Mouse (Mus musculus) midbrain, embryonic 11.5 days (tissue): ENCODE measurements at regions not wholly inside any gene's neighbourhood (a gene's known extent, or its start where the extent isn't known, plus 50 kb on each side); places are given as distances from the start of the nearest gene placed in this dataset.

Experiments
- ATAC-seq: fragments of 200-750 bp; cut with Nextera tagmentation; 2 replicates; pipeline ENCODE4 v1.8.0; 2017; ENCODE audit warnings: moderate TSS enrichment, moderate library complexity; ENCODE audit not compliant: low FRiP score
- DNase-seq: peaks from one replicate; pipeline ENCODE4 v3.0.0; 2015; ENCODE audit warnings: low spot score; ENCODE audit errors: missing footprints
- H3K27ac ChIP-seq: fragments of 300-500 bp; sonication (generic); 2 replicates; pipeline ENCODE4 v1.5.1; 2014; ENCODE audit warnings: low read depth, low read length
- H3K27me3 ChIP-seq: fragments of 300-500 bp; sonication (generic); 2 replicates; pipeline ENCODE4 v1.6.1; 2014; ENCODE audit warnings: mild to moderate bottlenecking, low read length, moderate library complexity, mixed read lengths; ENCODE audit not compliant: control insufficient read depth, insufficient read depth
- H3K36me3 ChIP-seq: fragments of 300-500 bp; sonication (generic); 2 replicates; pipeline ENCODE4 v1.6.1; 2014; ENCODE audit warnings: mild to moderate bottlenecking, low read length, moderate library complexity, mixed read lengths; ENCODE audit not compliant: control insufficient read depth, insufficient read depth
- H3K4me1 ChIP-seq: fragments of 300-500 bp; sonication (generic); 2 replicates; pipeline ENCODE4 v1.6.1; 2014; ENCODE audit warnings: low read length; ENCODE audit not compliant: control insufficient read depth, insufficient read depth
- H3K4me2 ChIP-seq: fragments of 300-500 bp; sonication (generic); 2 replicates; pipeline ENCODE4 v1.6.1; 2014; ENCODE audit warnings: mild to moderate bottlenecking, moderate library complexity
- H3K4me3 ChIP-seq: fragments of 300-500 bp; sonication (generic); 2 replicates; pipeline ENCODE4 v1.5.1; 2014; ENCODE audit warnings: low read depth, low read length
- H3K9ac ChIP-seq: fragments of 300-500 bp; sonication (generic); 2 replicates; pipeline ENCODE4 v1.6.1; 2014; ENCODE audit warnings: low read length
- H3K9me3 ChIP-seq: fragments of 300-500 bp; sonication (generic); 2 replicates; pipeline ENCODE4 v1.6.1; 2016; ENCODE audit warnings: low read length; ENCODE audit not compliant: control insufficient read depth
- WGBS: fragments of 180-500 bp; shearing (Covaris S2); extraction: QIAGEN DNeasy Blood & Tissue Kit; methylation state at CpG from one replicate; pipeline ENCODE4 v1.1.7; 2014; 5-methylcytosine and 5-hydroxymethylcytosine counted together

DNA sequence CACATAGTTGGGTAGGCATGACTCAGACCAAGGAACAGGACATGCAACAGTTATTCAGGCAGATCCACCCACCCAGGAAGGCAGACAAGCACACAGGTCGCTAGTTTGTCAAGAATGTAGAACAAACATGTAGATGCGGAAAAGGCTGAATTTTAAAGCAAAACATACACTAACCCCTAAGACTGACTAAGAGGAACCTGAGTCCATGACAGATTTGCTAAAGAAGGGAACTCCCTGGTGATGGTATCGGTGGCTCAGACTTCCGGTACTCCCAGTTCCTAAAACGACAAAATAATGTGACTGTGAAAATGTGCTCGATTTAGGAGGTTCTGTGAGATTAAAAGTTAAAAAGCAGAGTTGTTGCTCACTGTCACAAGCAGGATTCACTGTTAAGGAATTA is 340.0 kb upstream of the Cited2 start:
- Histone ChIP-seq H3K27ac (no peak overlapping the region), H3K9me3 (no peaks in the 10 kb centered on the region), H3K4me2 (no peak overlapping the region), H3K4me3 (no peak overlapping the region), H3K36me3 (no peaks in the 10 kb centered on the region), H3K27me3 (no peaks in the 10 kb centered on the region), H3K9ac (no peak overlapping the region), H3K4me1 (no peaks in the 10 kb centered on the region)
- ATAC-seq (no peak), DNase-seq (peak; percentile 53)
- WGBS = 90% methylated on average over 6 of the region's 6 CpGs

DNA sequence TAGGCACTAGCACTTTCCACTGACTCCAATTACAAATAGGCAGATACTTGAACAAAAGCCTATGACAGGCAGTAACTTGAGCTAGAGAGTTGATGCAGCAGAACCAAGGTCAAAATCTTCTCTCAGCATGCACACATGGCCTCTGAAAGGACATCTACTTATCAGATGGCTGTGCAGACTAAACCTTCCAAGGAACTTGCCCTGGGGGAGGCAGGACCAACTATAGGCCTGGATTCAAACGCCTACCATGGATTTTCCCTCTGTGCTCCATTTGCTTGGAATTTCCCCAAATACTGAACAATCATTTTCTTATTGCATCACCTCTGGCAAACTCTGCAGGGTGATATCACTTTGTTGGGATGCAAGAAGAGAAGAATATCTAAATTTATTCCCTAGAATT is 337.8 kb upstream of the Cited2 start:
- no peaks in the 10 kb centered on the region for H3K36me3 ChIP-seq
- no peaks in the 10 kb centered on the region for H3K27me3 ChIP-seq
- ATAC-seq = no peak
- no peak for DNase-seq
- no peak overlapping the region for H3K9ac ChIP-seq
- WGBS = 50% methylated on average over 1 of the region's 1 CpGs
- no peak overlapping the region for H3K4me2 ChIP-seq
- H3K4me3 ChIP-seq = no peak overlapping the region
- H3K27ac ChIP-seq = no peak overlapping the region
- no peaks in the 10 kb centered on the region for H3K4me1 ChIP-seq
- no peaks in the 10 kb centered on the region for H3K9me3 ChIP-seq

GRCm38 (mm10) chr10:17387296-17387695 is 335.7 kb upstream of the Cited2 start:
- peak; percentile 6 for DNase-seq
- WGBS = 82% methylated on average over 4 of the region's 4 CpGs
- Histone ChIP-seq H3K27me3 (no peaks in the 10 kb centered on the region), H3K9ac (no peak overlapping the region), H3K4me2 (no peak overlapping the region), H3K4me1 (no peaks in the 10 kb centered on the region), H3K27ac (no peak overlapping the region), H3K4me3 (no peak overlapping the region), H3K36me3 (no peaks in the 10 kb centered on the region), H3K9me3 (no peaks in the 10 kb centered on the region)
- ATAC-seq = no peak

DNA sequence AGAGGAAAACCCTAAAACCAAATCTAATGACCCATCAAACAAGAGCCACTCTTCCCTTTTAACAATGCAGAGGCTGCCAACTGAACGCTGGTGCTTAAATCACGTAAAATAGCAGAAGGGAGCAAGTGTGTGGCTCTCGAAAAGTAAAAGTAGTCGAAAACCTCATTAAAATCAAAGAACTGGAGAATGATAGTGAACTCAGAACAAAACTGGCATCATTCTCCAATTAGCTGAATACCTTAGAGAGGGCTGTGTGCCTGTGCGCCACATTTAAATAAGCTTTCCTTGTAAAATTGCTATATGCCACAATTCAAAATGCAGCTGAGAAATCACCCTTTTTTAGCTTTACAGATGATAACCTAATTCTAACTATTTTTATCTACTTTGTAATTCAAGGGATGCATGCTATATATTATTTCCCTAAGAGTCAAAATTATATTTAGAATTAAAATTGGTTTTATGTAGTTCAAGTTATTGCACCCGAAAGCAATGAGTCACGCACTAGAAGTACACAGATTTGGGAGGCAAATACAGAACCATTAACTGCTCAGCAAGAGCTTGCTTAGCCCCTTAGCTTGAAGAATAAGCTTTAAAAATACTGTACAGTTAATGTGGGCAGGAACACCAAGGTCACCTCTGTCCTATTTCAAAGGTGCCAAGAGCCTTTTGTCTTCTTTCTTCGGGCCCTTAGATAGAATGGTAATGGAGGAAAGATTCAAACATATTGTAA is 327.4 kb upstream of the Cited2 start:
- ATAC-seq (no peak), DNase-seq (no peak)
- Histone ChIP-seq H3K4me2 (no peak overlapping the region), H3K36me3 (no peaks in the 10 kb centered on the region), H3K9me3 (no peaks in the 10 kb centered on the region), H3K4me1 (no peaks in the 10 kb centered on the region), H3K27ac (no peak overlapping the region), H3K9ac (no peak overlapping the region), H3K4me3 (no peak overlapping the region), H3K27me3 (no peaks in the 10 kb centered on the region)
- WGBS = 88% methylated on average over 8 of the region's 8 CpGs

GRCm38 (mm10) chr10:17403899-17404298 is 319.1 kb upstream of the Cited2 start:
- ATAC-seq = no peak
- no peaks in the 10 kb centered on the region for H3K4me1 ChIP-seq

GRCm38 (mm10) chr10:17407854-17408606 is 315.0 kb upstream of the Cited2 start:
- WGBS = 63% methylated on average over 2 of the region's 2 CpGs
- Histone ChIP-seq H3K36me3 (no peaks in the 10 kb centered on the region), H3K4me3 (no peak overlapping the region), H3K4me2 (no peak overlapping the region), H3K9ac (no peak overlapping the region), H3K9me3 (no peaks in the 10 kb centered on the region), H3K27ac (no peak overlapping the region), H3K4me1 (no peaks in the 10 kb centered on the region), H3K27me3 (no peaks in the 10 kb centered on the region)
- DNase-seq = peak; percentile 33
- no peak for ATAC-seq

More at GRCm38 (mm10) chr10:17403899-17404298, 319.1 kb upstream of the Cited2 start:
- H3K27ac ChIP-seq = no peak overlapping the region
- H3K36me3 ChIP-seq = no peaks in the 10 kb centered on the region
- no peak overlapping the region for H3K9ac ChIP-seq
- H3K27me3 ChIP-seq = no peaks in the 10 kb centered on the region
- H3K9me3 ChIP-seq = no peaks in the 10 kb centered on the region
- H3K4me2 ChIP-seq = no peak overlapping the region
- peak; percentile 57 for DNase-seq
- H3K4me3 ChIP-seq = no peak overlapping the region

DNA sequence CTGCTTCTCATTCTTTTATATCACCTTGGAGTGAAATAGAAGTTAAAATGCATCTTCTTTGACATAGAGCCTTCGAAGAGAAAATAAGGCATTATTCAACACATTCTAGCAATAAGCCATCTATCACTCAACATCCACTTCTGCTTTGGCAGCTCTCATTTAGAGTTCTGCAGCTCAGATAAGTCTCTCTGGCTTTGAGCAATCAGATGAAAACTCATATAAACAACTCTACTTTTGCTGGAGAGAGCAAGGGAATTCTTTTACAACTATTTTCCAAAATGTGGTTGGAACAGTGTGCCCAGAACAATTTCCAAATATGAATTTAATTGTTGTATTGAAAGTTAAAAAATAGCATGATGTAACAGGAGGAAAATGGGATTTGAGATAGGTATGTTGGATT is 314.2 kb upstream of the Cited2 start:
- no peaks in the 10 kb centered on the region for H3K27me3 ChIP-seq
- WGBS = 95% methylated on average over 1 of the region's 1 CpGs
- no peak overlapping the region for H3K4me2 ChIP-seq
- no peak overlapping the region for H3K9ac ChIP-seq
- ATAC-seq (no peak), DNase-seq (no peak)
- H3K4me1 ChIP-seq = no peaks in the 10 kb centered on the region
- no peak overlapping the region for H3K27ac ChIP-seq
- H3K9me3 ChIP-seq = no peaks in the 10 kb centered on the region
- no peak overlapping the region for H3K4me3 ChIP-seq
- no peaks in the 10 kb centered on the region for H3K36me3 ChIP-seq

DNA sequence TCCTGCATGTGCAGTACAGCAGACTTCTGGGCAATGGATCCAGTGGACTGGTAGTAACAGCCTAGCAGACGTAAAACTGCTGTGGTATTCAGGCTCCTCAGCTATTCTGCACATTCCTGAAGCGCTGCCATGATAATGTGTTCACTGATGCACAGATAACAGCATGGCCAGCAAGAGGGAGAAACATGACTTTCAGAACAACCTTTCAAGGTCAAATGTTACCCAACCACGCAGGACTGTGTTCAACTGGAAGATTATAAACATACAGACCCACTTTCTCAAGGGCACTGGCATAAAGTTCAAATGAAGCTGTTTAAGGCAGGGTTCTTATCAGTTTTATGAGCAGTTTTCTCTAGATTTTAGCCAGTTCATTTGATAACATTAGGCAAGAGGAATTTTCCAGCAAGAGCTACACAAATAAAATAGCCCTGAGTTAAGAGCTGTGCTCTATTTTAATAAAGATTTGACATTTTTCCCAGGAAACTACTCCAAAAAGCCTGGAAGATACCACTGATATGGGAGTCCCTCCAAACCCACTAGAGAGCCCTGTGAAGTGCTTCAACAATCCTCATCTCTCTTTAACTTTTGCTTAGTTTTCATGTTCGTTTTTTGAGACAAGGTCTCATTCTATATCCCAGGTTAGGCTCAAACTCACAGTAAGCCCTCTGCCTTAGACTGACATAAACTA is 311.6 kb upstream of the Cited2 start:
- H3K9me3 ChIP-seq = no peaks in the 10 kb centered on the region
- no peaks in the 10 kb centered on the region for H3K27me3 ChIP-seq
- ATAC-seq = peak; percentile 38; the same call in 1 of the 2 replicates
- H3K4me3 ChIP-seq = no peak overlapping the region
- no peaks in the 10 kb centered on the region for H3K36me3 ChIP-seq
- peak; percentile 81 for DNase-seq
- no peaks in the 10 kb centered on the region for H3K4me1 ChIP-seq
- WGBS = 54% methylated on average over 4 of the region's 4 CpGs
- H3K27ac ChIP-seq = no peak overlapping the region
- no peak overlapping the region for H3K9ac ChIP-seq
- H3K4me2 ChIP-seq = no peak overlapping the region

- no peak overlapping the region for H3K4me3 ChIP-seq
- H3K27me3 ChIP-seq = no peaks in the 10 kb centered on the region
- no peak overlapping the region for H3K9ac ChIP-seq
- DNase-seq = peak; percentile 14
- H3K4me2 ChIP-seq = no peak overlapping the region
- no peaks in the 10 kb centered on the region for H3K4me1 ChIP-seq
- 79% methylated on average over 3 of the region's 3 CpGs for WGBS
- no peaks in the 10 kb centered on the region for H3K36me3 ChIP-seq
- no peaks in the 10 kb centered on the region for H3K9me3 ChIP-seq
- no peak for ATAC-seq
- no peak overlapping the region for H3K27ac ChIP-seq
Observed at GRCm38 (mm10) chr10:17415112-17415511, 307.9 kb upstream of the Cited2 start.
